Mouse (Mus musculus) adrenal gland, postnatal 25 days (tissue): Measurements from ENCODE around the gene Chka. TPM values are rescaled to one million over a fixed set of nuclear protein-coding genes. Genes with fewer than 3 reads are reported as not detected.
A peak's percentile ranks its signal among the peaks of the same experiment; 100 is the strongest.

Source experiments
- DNase-seq: peaks from one replicate; pipeline ENCODE4 v3.0.0; 2021; ENCODE audit warnings: mixed read lengths
- long read RNA-seq: library from polyadenylated mRNA; stranded (forward); transcript quantifications from one replicate; pipeline ENCODE4 v2.0.0, GENCODE M21; 2021
- total RNA-seq: library from RNA; stranded (reverse); gene quantifications from 2 replicates; pipeline ENCODE4 v1.2.3, GENCODE M21; 2021

Chka gene
- 72.2 and 82.8 TPM in 2 replicates for total RNA-seq
- long read RNA-seq, transcript Chka-202 (11 exons, 2,549 nt): minor isoform, 44 of 118 reads
- long read RNA-seq, transcript Chka-214 (2 exons, 3,605 nt): minor isoform, 7 of 118 reads
- long read RNA-seq, transcript Chka-201 (12 exons, 2,319 nt): major isoform, 50 of 118 reads
- long read RNA-seq, partial matches to known transcripts: 3 of 118 reads
- long read RNA-seq, other reads (novel, unspliced or antisense): 13 of 118 reads

DNA sequence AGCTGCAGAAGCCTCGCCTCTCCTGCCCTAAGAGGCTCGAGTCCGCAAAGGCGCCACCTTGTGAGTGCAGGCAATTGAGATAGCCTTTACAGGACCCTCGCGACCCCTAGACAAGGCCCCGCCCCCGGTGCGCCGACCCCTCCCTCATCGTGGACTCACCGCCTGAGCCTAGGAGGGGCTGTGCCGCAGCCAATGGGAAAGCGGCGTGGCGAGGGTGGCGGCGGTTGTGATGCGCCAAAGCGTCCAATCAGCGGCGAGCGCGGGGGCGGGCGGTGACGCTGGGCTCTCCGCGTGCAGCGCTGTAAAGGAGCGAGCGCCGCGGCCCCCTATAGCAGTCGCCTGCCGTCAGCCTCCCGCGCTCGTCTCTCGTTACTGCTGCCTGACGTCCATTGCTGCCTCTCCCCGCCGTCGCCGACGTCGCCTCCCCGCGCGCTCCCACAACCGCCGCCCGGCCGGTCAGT lies at the start of gene Chka:
Gene Chka, plus strand, starts transcription at position 272 of the 461 bp plus-strand sequence.
- peak; percentile 98 for DNase-seq

DNA sequence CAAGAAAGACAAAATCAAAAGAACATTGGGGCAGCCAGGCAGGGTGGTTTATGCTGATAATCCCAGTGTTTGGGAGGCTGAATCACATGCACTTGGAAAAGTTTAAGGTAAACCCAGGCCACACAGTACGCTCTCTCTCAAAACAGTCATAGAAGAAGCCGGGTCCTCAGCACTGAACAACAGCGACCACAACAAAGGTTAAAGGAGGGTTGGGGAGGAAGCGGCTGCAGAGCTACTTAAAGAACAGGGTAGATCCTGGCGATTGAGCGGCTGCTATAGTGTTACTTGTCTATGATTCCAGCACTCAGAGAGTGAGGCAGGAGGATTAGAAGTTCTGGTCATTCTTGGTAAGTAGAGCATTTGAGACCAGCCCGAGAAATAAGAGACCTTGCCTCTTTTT lies 46.0 kb upstream of the Chka start:
- DNase-seq: no peak

DNA sequence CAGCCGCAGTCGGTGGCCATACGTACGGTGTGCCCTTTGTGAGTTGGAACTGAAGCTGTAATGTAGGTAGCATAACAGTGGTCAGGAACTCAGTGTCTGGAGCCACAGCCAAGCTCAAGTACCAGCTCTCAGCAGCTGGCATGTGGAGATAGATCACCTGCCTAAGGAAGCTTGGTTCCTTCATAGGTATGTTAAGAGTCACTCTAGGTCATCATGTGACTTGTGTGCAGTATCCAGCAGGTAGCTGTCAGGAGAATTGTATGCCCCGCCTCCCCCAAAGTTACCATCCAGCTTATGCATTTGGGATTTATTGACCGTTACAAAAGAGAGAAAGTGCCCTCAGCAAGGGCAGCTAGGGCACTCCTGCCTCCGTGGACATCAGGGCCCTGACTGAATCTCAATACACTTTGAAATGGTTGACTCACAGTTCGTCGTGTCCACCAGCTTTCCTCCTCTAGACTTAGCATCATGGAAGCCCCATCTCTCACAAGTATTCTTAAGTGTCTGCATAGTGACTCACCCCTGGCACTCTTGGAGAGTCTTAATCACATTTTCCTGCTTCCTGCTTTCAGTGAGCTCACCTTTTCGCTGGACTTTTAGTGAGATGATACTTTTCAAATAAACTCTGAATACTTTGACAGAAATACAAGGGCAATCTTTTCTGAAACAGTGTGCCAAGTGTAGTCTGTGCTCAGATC lies 40.9 kb upstream of the Chka start:
- no peak for DNase-seq

GRCm38 (mm10) chr19:3814461-3814860 lies 37.1 kb upstream of the Chka start:
- DNase-seq: peak; percentile 32

DNA sequence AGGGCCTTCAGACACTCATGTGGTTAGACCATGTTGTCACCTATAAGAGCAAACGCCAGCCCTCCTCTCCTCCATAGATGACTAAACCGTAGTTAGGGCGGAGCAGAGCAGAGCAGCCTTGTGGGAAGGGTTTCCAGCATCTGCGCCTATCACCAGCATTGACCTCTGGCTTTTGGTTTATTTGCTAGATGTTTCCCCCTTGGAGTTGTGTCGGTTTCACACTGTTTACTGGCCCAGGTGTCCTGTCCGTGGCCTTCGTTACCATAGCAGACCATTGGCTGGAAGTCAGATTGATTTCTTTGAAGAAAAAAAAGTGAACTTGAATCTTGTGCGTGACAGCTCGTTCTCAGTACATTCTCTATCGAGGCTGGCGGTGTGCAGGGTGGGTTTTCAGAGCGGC lies 35.7 kb upstream of the Chka start:
- no peak for DNase-seq

DNA sequence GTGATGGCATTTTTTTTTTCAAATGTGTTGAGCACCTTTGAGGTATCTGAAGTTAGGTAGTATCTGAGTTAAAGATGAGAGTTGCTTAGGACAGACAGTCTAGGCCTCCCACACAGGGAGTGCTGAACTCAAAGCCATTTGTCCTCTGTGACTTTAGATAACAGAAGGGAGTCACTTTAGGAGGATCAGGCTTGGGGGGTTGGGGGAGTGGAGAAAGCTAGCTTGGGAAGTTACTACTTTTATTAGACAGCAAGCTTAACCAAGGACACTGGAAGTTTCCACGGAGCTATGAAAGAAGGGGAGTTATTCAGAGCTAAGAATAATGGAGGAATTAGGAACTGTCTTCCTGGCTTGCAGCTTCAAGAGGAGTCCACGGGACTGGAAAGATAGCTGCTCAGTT lies 32.5 kb upstream of the Chka start:
- no peak for DNase-seq

DNA sequence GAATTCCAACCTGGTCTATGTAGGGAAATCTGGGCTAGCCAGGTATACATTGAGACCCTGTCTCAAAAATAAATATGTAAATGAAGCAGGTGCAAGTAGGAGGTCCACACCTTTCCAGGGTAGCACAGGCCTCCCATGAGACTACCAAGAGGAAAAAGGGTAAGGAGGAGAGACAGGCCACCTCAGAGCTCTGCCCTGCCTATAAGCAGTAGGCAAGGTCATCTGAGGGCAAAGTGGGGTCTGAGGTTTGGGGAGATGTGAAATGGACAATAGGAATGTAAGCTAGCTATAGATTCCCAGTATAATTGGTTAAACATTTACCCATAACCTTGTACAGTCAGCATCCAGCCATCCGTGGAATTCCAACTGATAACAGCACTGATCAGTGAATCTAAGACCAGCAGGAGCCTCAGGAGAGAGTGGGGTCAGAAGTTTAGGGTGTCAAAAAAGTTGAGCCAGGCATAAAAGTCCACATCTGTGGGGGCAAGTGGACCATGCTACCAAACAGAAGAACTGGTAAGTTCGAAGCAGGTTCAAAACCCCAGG lies 31.6 kb upstream of the Chka start:
- DNase-seq: no peak

- no peak for DNase-seq
Observed at GRCm38 (mm10) chr19:3825044-3825443, 26.5 kb upstream of the Chka start.

DNA sequence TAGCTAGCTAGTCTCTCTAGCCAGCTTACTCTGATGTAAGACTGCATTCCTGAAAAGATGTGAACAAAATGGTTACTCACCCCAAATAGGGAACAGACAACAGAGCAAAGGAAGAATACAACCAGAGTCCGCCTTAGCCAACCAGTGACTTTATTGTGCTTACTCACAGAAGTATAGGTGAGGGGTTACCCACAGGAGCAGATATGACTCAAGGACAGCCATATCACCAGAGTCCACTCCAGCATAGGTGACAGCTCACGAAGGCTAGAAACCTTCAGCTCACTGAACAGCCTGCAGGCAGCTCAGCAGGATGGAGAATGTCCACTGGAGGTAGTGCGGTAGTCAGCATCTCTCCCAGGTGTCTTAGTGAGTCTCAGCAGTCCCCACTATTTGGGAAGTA lies 21.7 kb upstream of the Chka start:
- no peak for DNase-seq

DNA sequence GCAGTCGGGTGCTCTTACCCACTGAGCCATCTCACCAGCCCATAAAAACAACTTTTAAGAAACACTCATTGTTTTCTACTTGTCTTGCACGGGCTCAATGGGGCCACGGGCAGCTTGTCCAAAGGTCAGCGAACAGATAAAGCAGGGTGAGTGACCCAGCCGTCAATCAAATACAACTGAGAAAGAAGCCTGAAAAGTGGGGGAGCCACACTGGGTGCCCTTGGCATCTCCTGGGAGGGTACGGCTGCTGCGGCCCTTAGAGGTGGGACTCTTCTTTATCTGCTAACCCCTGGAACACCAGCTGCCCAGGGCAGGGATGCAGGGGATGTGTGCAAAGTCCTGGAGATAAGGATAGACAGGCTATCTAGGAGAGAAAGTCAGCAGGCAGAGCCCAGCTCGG lies 19.9 kb upstream of the Chka start:
- no peak for DNase-seq

GRCm38 (mm10) chr19:3832851-3833353 lies 18.7 kb upstream of the Chka start:
- DNase-seq: peak; percentile 41

DNA sequence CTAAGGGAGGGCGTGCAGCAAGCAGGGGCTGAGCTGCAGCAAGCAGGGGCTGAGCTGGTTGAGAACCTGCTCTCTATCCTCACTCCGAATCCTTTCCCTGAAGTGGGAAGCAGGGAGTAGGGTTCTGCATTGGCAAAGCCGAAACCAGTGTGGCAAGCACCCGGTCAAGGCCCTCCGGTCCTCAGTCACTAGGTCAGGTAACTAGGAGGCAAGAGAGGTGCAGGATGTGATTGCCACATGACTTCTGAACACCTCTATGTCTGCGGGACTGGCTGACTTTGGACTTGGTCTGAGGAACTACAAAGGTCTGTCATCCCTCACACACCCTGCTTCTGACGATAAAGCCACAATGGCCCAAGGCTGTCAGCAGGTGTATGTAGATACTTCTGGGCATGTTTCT lies 17.3 kb upstream of the Chka start:
- no peak for DNase-seq

- no peak for DNase-seq
Observed at GRCm38 (mm10) chr19:3836791-3837190, 14.8 kb upstream of the Chka start.

DNA sequence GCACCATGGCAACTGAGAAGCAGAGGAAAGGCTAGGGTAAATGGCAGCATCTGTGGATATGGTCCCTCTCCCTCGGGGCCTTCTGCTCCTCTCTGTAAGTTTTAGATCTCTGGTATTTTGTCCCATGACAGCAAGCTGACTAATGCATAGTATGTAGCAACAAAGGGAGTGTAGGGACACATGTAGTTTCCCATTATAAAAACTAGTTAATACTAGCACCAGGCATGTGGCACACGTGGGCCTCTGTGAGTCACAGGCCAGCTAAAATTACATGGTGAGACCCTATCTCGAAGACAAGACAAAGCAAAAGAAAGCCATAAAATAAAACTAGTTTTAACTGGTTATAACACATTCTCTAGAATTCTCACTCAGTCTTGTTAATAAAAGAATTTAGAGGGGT lies 12.6 kb upstream of the Chka start:
- DNase-seq: no peak

DNA sequence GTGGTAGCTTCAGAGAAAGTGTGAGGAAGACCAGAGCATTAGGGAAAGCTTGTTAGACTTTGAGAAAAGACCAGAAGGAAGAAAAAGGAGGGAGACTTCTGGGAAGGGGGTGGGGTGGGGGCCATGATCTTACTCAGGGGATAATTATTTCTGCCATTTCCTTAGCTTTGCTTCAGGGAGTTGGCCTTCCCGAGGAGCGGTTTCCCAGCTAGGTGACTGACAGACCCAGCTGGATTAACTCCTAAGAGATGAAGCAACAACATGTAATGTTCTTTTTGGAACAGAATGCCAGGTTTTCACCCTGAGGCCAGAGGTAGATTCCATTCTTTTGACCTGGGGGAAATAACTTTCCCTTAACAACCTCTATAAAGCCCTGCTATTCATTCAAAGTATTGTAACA lies 11.9 kb upstream of the Chka start:
- no peak for DNase-seq

DNA sequence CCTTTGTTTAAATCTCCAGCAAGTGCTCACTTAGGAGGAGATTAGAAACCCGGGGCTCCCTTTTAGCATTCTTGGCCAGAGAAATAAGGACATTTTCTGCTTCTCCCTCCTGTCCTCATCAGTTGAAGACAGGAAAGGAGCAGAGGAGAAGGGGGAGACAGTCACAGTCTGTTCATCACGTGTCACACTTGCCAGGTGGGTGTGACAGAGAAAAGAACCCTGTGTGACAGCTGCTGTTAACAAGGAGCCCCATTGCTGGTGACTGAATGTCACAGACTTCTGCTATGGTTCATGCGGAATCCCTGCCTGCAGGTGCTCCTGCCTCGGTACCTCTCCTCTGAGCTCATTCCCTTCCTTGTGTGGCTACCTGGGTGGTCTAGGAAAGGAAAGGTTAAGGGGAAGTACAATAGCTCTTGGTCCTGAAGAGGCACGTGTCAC lies 11.3 kb upstream of the Chka start:
- no peak for DNase-seq

DNA sequence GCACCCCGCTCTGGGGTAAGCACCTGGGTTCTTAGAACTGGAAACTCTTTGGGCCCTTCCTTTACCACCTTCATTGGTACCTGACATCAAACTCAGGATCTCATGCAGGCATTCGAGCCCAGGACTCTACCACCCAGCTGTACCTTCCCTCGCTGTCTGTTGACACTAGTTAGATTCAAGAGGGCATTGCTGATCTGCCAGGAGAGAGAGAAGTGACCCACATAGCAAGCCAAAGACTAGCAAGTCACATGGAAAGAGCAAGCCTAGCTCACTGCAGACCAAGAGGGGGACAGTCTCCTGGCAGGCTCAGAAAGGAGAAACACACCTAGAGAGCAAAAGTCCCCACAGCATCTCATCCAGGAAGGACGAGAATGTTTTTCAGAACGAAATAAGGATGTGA lies 10.9 kb upstream of the Chka start:
- no peak for DNase-seq

DNA sequence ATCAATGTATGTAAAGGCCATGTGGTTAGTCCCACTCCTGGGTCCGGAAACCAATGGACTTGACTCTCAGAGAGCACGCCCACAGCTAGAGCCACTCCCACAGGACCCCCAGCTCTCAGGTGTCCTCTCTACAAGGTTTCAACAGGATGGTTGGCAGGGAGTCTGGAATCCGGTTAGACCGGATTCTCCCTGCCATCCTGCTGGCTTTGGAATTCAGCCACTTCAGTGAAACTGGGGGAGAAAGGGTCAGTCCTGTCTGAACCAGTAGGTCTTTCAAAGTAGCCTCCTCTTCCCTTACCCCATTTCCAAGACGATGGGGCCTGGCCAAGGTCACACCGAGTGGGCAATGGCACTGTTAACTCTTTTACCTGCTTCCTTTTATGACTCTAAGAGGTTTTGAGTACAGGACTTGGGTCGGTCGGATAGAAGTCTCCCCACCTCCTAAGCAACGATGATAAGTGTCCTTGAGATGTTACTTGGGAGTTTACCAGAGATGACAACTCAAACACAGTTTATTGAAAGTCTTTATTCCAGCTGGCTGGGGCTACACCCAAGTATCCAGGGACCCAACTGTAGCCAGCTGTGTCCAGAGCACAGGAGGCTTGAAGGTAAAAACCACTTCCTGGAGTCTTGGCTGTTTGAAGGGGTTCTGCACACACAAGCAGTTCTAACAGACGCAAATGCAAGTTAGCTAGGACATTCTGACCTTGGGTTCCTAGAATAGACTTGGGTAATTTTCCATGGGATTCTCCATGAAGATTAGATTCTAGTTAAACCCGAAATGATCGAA lies 9.0 kb upstream of the Chka start:
- DNase-seq: no peak

GRCm38 (mm10) chr19:3843629-3844028 lies 7.9 kb upstream of the Chka start:
- no peak for DNase-seq

DNA sequence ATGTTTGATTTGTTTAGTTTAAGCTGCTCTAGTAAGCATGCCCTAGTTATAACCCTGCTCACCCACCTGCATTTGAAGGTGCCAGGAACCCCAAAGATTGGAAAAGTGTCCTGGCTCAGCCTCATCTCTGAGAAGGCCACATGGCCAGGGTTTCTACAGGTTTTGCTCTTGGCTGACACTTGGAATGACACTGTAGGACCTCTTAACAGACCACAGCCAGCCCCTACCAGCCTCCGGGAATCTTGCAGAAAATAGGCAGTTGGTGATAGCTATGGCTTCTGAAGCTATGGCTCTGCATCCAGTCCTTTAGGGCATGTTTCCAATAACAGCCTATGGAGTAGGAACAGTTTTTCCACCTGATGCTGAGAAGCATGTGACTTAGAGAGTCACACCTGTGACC lies 6.7 kb upstream of the Chka start:
- DNase-seq: no peak

DNA sequence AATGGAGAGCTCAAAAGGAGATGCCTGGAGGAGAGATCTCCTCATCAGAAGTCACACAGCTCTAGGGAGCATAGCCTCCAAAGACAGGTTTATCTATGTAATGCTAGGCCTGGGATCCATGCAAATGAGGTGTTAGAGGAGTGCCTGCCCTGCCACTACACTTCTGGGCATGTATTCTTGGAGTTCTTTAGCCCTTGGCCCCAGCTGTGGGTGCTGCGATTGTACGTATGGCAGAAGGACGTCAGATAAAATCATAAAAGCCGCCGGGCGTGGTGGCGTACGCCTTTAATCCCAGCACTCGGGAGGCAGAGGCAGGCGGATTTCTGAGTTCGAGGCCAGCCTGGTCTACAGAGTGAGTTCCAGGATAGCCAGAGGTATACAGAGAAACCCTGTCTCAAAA lies 6.2 kb upstream of the Chka start:
- no peak for DNase-seq

- no peak for DNase-seq
Observed at GRCm38 (mm10) chr19:3845803-3846406, 5.7 kb upstream of the Chka start.
